Mouse (Mus musculus) midbrain, embryonic 15.5 days (tissue): ENCODE measurements around the gene Ccdc96. TPM values are rescaled to one million over a fixed set of nuclear protein-coding genes. Genes with fewer than 3 reads are reported as not detected.

Experiments
- ATAC-seq: fragments of 200-750 bp; cut with Nextera tagmentation; replicated peaks from 2 replicates; pipeline ENCODE4 v1.8.0; 2017; ENCODE audit warnings: moderate TSS enrichment
- H3K27ac ChIP-seq: fragments of 300-500 bp; sonication (generic); 2 replicates; pipeline ENCODE4 v1.5.1; 2015; ENCODE audit warnings: mild to moderate bottlenecking, inconsistent platforms
- H3K27me3 ChIP-seq: fragments of 300-500 bp; sonication (generic); replicated peaks from 2 replicates; pipeline ENCODE4 v1.6.1; 2015; ENCODE audit warnings: inconsistent platforms
- H3K36me3 ChIP-seq: fragments of 300-500 bp; sonication (generic); replicated peaks from 2 replicates; pipeline ENCODE4 v1.6.1; 2015; ENCODE audit warnings: inconsistent platforms
- H3K4me1 ChIP-seq: fragments of 300-500 bp; sonication (generic); 2 replicates; pipeline ENCODE4 v1.6.1; 2015; ENCODE audit warnings: inconsistent platforms
- H3K4me2 ChIP-seq: fragments of 300-500 bp; sonication (generic); 2 replicates; pipeline ENCODE4 v1.6.1; 2015; ENCODE audit warnings: inconsistent platforms, mild to moderate bottlenecking, moderate library complexity
- H3K4me3 ChIP-seq: fragments of 300-500 bp; sonication (generic); 2 replicates; pipeline ENCODE4 v1.5.1; 2015; ENCODE audit warnings: mild to moderate bottlenecking, inconsistent platforms
- H3K9ac ChIP-seq: fragments of 300-500 bp; sonication (generic); 2 replicates; pipeline ENCODE4 v1.6.1; 2015; ENCODE audit warnings: mild to moderate bottlenecking, inconsistent platforms
- H3K9me3 ChIP-seq: fragments of 300-500 bp; sonication (generic); 2 replicates; pipeline ENCODE4 v1.6.1; 2016; ENCODE audit warnings: inconsistent platforms
- WGBS: fragments of 180-500 bp; shearing (Covaris S2); methylation state at CpG from one replicate; pipeline ENCODE4 v1.1.7; 2015; ENCODE audit warnings: mixed read lengths; 5-methylcytosine and 5-hydroxymethylcytosine counted together
- polyA plus RNA-seq: library from polyadenylated mRNA; unstranded; fragments of >200 nt; fragmentation: Nextera tagmentation; extraction: Ambion mirVana; gene quantifications from 2 replicates; pipeline ENCODE4 v1.2.1, GENCODE M21; 2015

The Ccdc96 gene
- polyA plus RNA-seq, 1 experiment from 2014 or later: 3.5 TPM

- no peak overlapping the region for H3K27ac ChIP-seq
- no peaks in the 10 kb centered on the region for H3K9me3 ChIP-seq
- 64% methylated on average over 2 of the region's 2 CpGs for WGBS
- H3K4me3 ChIP-seq: no peak overlapping the region
- H3K4me1 ChIP-seq: peaks cover 32% of the 10 kb centered on the region
- H3K27me3 ChIP-seq: no peaks in the 10 kb centered on the region
- 0 out of 2 replicates have a peak, but pooled peaks cover 3% of the 10 kb centered on the region for H3K36me3 ChIP-seq
- ATAC-seq: no peak
- no peak overlapping the region for H3K4me2 ChIP-seq
- no peak overlapping the region for H3K9ac ChIP-seq
Measured at GRCm38 (mm10) chr5:36479735-36480134, 4.7 kb upstream of the Ccdc96 start.

DNA sequence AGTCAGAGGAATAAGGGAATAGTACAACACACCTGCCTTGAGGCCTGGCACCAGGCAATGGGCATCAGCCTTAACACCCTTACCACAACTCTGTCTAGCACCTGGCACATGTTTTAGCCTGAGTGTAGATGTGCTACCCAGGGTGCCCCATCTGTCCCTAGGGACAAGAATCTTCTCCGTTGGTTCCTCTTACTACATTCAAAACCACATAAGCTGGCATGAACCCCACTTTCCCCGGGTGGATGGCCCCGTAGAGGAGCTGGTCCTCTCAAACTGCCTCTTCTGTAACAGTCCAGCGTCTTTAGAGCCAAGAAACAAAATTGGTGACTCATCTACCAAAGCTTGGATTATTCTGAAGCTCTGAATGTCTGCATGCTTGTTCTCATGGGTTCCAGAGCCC, 4.0 kb upstream of the Ccdc96 start:
- 92% methylated on average over 4 of the region's 4 CpGs for WGBS
- Histone ChIP-seq H3K27ac (no peak overlapping the region), H3K4me2 (no peak overlapping the region), H3K27me3 (no peaks in the 10 kb centered on the region), H3K9ac (no peak overlapping the region), H3K4me3 (no peak overlapping the region), H3K9me3 (no peaks in the 10 kb centered on the region), H3K4me1 (peaks cover 38% of the 10 kb centered on the region), H3K36me3 (0 out of 2 replicates have a peak, but pooled peaks cover 3% of the 10 kb centered on the region)
- ATAC-seq: no peak

DNA sequence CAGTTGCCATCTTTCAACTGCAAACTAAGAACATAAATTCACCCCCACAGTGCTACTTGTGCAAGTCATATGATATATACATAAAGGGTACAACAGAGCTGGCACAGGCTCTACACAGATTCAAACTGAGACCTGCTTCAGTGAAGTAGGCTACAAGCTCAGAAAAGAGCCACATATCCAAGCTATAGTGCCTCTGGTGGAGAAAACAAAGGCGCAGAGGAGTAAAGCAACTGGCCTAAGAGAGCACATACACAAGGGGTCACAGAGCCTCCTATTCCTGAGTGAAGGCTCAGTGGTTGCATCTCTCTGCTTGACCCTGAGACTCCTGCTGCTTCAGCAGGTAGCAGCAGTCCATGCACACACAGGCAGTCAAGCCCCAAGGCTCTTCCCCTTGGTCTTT, 3.3 kb upstream of the Ccdc96 start:
- H3K27me3 ChIP-seq: no peaks in the 10 kb centered on the region
- H3K36me3 ChIP-seq: 0 out of 2 replicates have a peak, but pooled peaks cover 2% of the 10 kb centered on the region
- H3K4me3 ChIP-seq: no peak overlapping the region
- WGBS: 77% methylated on average over 1 of the region's 1 CpGs
- ATAC-seq: no peak
- peaks cover 42% of the 10 kb centered on the region for H3K4me1 ChIP-seq
- H3K9ac ChIP-seq: no peak overlapping the region
- no peaks in the 10 kb centered on the region for H3K9me3 ChIP-seq
- H3K27ac ChIP-seq: no peak overlapping the region
- H3K4me2 ChIP-seq: no peak overlapping the region

GRCm38 (mm10) chr5:36483203-36484101, 936 bp upstream of the Ccdc96 start:
- 1% methylated on average over 53 of the region's 58 CpGs for WGBS
- Histone ChIP-seq H3K9ac (peak overlapping the region; percentile 94), H3K4me3 (peak overlapping the region; percentile 95), H3K4me2 (peak overlapping the region; percentile 70), H3K4me1 (peaks cover 42% of the 10 kb centered on the region), H3K27ac (peak overlapping the region; percentile 84), H3K9me3 (no peaks in the 10 kb centered on the region), H3K27me3 (no peaks in the 10 kb centered on the region), H3K36me3 (no peaks in the 10 kb centered on the region)
- ATAC-seq: peak; percentile 68

DNA sequence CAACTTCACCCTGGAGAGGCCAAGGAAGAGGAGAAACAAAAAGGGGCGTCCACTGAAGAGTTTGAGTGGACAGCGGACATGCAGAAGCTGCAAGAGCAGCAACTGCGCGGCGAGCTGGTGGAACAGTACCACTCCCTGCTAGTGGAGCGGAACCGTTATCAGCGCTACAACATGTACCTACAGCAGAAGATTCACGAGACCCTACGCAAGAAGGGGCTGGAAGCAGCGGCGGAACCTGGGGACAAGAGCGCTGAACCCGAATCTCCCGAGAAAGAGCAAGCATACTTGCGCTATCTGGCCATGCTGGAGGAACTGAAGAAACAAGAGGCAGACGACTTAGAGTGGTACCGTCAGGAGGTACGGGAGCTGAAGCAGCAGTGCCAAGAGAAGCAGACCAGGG, 918 bp downstream of the Ccdc96 start:
- Histone ChIP-seq H3K27me3 (no peaks in the 10 kb centered on the region), H3K27ac (no peak overlapping the region), H3K9ac (no peak overlapping the region), H3K9me3 (no peaks in the 10 kb centered on the region), H3K4me3 (peak overlapping the region; percentile 95), H3K36me3 (no peaks in the 10 kb centered on the region), H3K4me1 (peaks cover 39% of the 10 kb centered on the region), H3K4me2 (peak overlapping the region; percentile 92)
- ATAC-seq: no peak
- WGBS: 43% methylated on average over 19 of the region's 19 CpGs

DNA sequence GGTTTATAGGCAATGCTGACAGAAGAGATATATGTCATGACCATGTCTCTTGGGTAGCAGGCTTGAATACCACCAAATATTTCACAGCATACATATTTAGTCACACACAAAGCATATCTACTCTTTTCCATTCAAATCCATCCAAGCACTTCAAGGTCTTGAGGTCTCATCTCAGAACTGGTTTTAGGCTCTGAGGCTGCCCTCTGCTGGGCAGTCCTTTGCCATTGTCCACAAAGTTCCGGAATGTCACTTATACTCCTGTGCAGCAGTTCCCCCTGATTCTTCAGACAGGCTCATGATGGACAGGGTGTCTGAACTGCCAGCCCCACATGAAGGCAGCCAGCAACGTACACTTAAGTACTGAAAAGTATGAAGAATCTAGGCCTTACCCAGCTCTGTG, 4.8 kb downstream of the Ccdc96 start:
- Histone ChIP-seq H3K4me2 (no peak overlapping the region), H3K9me3 (no peaks in the 10 kb centered on the region), H3K27ac (no peak overlapping the region), H3K27me3 (no peaks in the 10 kb centered on the region), H3K9ac (no peak overlapping the region), H3K4me3 (no peak overlapping the region), H3K4me1 (peaks cover 12% of the 10 kb centered on the region), H3K36me3 (peaks cover 25% of the 10 kb centered on the region)
- WGBS: 43% methylated on average over 2 of the region's 2 CpGs
- no peak for ATAC-seq

GRCm38 (mm10) chr5:36493919-36494318, 9.5 kb downstream of the Ccdc96 start:
- no peak overlapping the region for H3K4me2 ChIP-seq
- H3K36me3 ChIP-seq: peaks cover 45% of the 10 kb centered on the region
- H3K9me3 ChIP-seq: no peaks in the 10 kb centered on the region
- no peak overlapping the region for H3K9ac ChIP-seq
- no peaks in the 10 kb centered on the region for H3K4me1 ChIP-seq
- H3K4me3 ChIP-seq: no peak overlapping the region
- no peaks in the 10 kb centered on the region for H3K27me3 ChIP-seq
- H3K27ac ChIP-seq: no peak overlapping the region
- no peak for ATAC-seq
- 91% methylated on average over 6 of the region's 6 CpGs for WGBS

DNA sequence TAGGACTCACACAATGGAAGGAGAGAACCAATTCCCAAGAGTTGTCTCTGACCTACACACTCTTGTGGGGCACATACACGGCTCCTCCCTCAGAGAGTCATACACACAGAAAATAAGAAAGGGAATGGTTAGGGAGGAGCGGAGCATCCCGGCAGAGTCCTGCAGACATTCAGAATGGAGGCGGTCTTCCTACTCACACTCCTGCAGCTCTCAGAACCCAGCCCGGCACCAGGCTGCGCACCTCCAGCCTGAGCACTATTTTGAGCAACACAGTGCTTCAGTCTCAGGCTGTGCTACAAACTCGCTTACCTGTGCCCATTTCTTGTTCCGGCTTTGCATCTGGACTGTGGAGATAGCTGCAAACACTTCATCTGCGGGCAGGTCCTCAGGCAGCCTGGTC, 10.3 kb downstream of the Ccdc96 start:
- Histone ChIP-seq H3K27ac (no peak overlapping the region), H3K9ac (no peak overlapping the region), H3K9me3 (no peaks in the 10 kb centered on the region), H3K4me3 (no peak overlapping the region), H3K27me3 (no peaks in the 10 kb centered on the region), H3K36me3 (peaks cover 47% of the 10 kb centered on the region), H3K4me1 (no peaks in the 10 kb centered on the region), H3K4me2 (no peak overlapping the region)
- ATAC-seq: no peak
- WGBS: 97% methylated on average over 9 of the region's 9 CpGs

DNA sequence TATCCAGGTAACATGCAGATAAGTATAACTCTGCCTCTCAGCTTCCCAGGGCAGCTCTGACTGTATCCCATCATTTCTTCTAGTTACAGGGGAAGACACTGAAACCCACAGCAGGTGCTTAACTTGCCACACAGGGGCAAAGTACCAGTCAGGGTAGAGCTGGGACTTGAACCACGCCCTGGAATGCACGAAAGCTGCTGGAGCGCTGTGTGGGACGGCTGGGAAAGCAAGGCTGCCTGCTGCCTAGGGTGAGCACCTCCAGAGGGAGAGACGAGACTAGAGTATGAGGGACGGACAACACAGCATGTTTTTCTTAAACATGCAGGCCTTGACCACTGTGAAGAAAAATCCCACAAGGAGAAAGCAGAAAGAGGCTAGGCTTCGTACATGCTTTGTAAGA, 20.8 kb downstream of the Ccdc96 start:
- no peak for ATAC-seq
- H3K27me3 ChIP-seq: no peaks in the 10 kb centered on the region
- no peaks in the 10 kb centered on the region for H3K9me3 ChIP-seq
- H3K9ac ChIP-seq: no peak overlapping the region
- no peak overlapping the region for H3K4me2 ChIP-seq
- no peak overlapping the region for H3K4me3 ChIP-seq
- H3K4me1 ChIP-seq: no peaks in the 10 kb centered on the region
- 80% methylated on average over 7 of the region's 7 CpGs for WGBS
- H3K36me3 ChIP-seq: peaks cover 62% of the 10 kb centered on the region
- no peak overlapping the region for H3K27ac ChIP-seq

DNA sequence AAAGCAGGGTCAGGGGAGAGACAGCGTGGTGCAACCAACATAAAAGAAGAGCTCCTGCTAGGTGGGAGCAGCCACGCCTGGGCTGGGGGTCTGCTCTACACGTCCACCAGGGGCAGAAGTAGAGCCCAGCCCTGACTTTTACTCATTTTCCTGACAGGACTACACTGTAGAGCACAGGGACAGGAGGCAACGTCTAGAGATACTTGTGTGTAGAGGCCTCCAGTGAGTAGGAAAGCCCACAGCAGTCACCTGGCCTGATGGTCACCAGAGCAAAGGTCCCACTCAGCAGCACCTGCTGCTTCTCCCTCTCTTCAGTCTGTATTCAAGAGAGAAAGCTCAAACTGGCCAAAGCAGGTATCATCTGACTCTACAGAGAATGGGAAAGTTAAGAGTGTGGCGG, 21.3 kb downstream of the Ccdc96 start:
- WGBS: 70% methylated on average over 5 of the region's 5 CpGs
- Histone ChIP-seq H3K9ac (no peak overlapping the region), H3K4me1 (no peaks in the 10 kb centered on the region), H3K36me3 (peaks cover 63% of the 10 kb centered on the region), H3K4me3 (no peak overlapping the region), H3K27ac (no peak overlapping the region), H3K9me3 (no peaks in the 10 kb centered on the region), H3K4me2 (no peak overlapping the region), H3K27me3 (no peaks in the 10 kb centered on the region)
- ATAC-seq: no peak

GRCm38 (mm10) chr5:36508351-36508750, 24.0 kb downstream of the Ccdc96 start:
- Histone ChIP-seq H3K36me3 (peaks cover 70% of the 10 kb centered on the region), H3K4me1 (no peaks in the 10 kb centered on the region), H3K4me2 (no peak overlapping the region), H3K27ac (no peak overlapping the region), H3K27me3 (no peaks in the 10 kb centered on the region), H3K9me3 (no peaks in the 10 kb centered on the region), H3K4me3 (no peak overlapping the region), H3K9ac (no peak overlapping the region)
- WGBS: 90% methylated on average over 10 of the region's 10 CpGs
- no peak for ATAC-seq

DNA sequence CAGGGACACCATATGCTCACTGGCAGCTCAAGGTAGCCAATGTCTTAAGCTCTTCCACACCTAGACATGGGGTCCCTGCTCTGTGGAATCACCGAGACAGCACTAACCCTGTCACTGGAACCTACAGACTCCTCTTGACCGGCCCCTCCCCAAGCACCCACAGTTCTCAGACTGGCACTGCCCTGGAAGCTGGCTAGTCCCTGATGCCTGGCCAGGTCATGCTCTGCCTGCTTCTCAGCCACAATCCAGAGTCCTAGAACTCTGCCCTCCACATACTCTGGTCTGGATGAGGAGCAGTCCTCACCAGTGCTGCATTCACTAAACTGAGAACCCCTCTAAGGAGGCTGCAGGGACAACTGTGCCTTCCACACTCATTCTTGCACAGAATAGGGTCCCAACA, 26.6 kb downstream of the Ccdc96 start:
- H3K4me2 ChIP-seq: no peak overlapping the region
- H3K4me1 ChIP-seq: no peaks in the 10 kb centered on the region
- ATAC-seq: no peak
- 95% methylated on average over 2 of the region's 2 CpGs for WGBS
- no peaks in the 10 kb centered on the region for H3K27me3 ChIP-seq
- peaks cover 53% of the 10 kb centered on the region for H3K36me3 ChIP-seq
- no peak overlapping the region for H3K4me3 ChIP-seq
- no peaks in the 10 kb centered on the region for H3K9me3 ChIP-seq
- H3K9ac ChIP-seq: no peak overlapping the region
- H3K27ac ChIP-seq: no peak overlapping the region

GRCm38 (mm10) chr5:36515126-36515525, 30.7 kb downstream of the Ccdc96 start:
- H3K36me3 ChIP-seq: peaks cover 48% of the 10 kb centered on the region
- H3K9ac ChIP-seq: no peak overlapping the region
- no peak overlapping the region for H3K27ac ChIP-seq
- no peak overlapping the region for H3K4me3 ChIP-seq
- H3K9me3 ChIP-seq: no peaks in the 10 kb centered on the region
- WGBS: 94% methylated on average over 1 of the region's 1 CpGs
- no peaks in the 10 kb centered on the region for H3K27me3 ChIP-seq
- no peak overlapping the region for H3K4me2 ChIP-seq
- no peaks in the 10 kb centered on the region for H3K4me1 ChIP-seq
- no peak for ATAC-seq
